8 mouse cellular contexts compared by ENCODE assay signal in genomic region chr12:21416506-21416905, GRCm38 (mm10). TPM values are rescaled to one million over a fixed set of nuclear protein-coding genes. Genes with fewer than 3 reads are reported as not detected.
DNase-seq lines count a peak whose midpoint lies in the region; ATAC-seq and TF ChIP-seq lines count a peak whose summit lies in the region.

No protein-coding gene starts in this region.

- peaks cover 11% of the 10 kb centered on the region for H3K9me3 ChIP-seq in forebrain, embryonic 16.5 days (ENCODE audit: control insufficient read depth, low read length)
- H3K9me3 ChIP-seq in limb, embryonic 12.5 days, result peaks cover 23% of the 10 kb centered on the region
- H3K9me3 ChIP-seq in neural tube, embryonic 11.5 days (ENCODE audit: control insufficient read depth, low read length), result peaks cover 3% of the 10 kb centered on the region; the same call in 1 of the 2 replicates

- peak overlapping the region; percentile 51 for H3K4me3 ChIP-seq in spleen, adult 2 months (ENCODE audit: extremely low read depth, insufficient read depth, insufficient read length)
- H3K4me3 ChIP-seq in forebrain, embryonic 16.5 days (replicated peaks; ENCODE audit: low read length), result peak overlapping the region; percentile 82
- H3K4me3 ChIP-seq in limb, embryonic 12.5 days (replicated peaks), result peak overlapping the region; percentile 87
- peak overlapping the region; percentile 92 for H3K4me3 ChIP-seq in neural tube, embryonic 11.5 days (ENCODE audit: low read depth, low read length)

- H3K27ac ChIP-seq in spleen, adult 2 months (ENCODE audit: insufficient read depth, low read length), result no peak overlapping the region
- peak overlapping the region; percentile 60; the same call in 1 of the 2 replicates for H3K27ac ChIP-seq in forebrain, embryonic 16.5 days (ENCODE audit: low read length)
- H3K27ac ChIP-seq in limb, embryonic 12.5 days, result no peak overlapping the region
- H3K27ac ChIP-seq in neural tube, embryonic 11.5 days (ENCODE audit: low read depth, low read length), result no peak overlapping the region

- no peaks in the 10 kb centered on the region for H3K27me3 ChIP-seq in spleen, adult 2 months (ENCODE audit: control insufficient read depth, insufficient read depth, low read length)
- no peaks in the 10 kb centered on the region for H3K27me3 ChIP-seq in forebrain, embryonic 16.5 days (replicated peaks; ENCODE audit: control insufficient read depth, insufficient read depth, low read length)
- no peaks in the 10 kb centered on the region for H3K27me3 ChIP-seq in limb, embryonic 12.5 days
- no peaks in the 10 kb centered on the region for H3K27me3 ChIP-seq in neural tube, embryonic 11.5 days (ENCODE audit: control insufficient read depth, insufficient read depth, low read length)

- H3K9ac ChIP-seq in forebrain, embryonic 16.5 days (replicated peaks; ENCODE audit: low read depth, low read length), result peak overlapping the region; percentile 98
- H3K9ac ChIP-seq in limb, embryonic 12.5 days (replicated peaks), result peak overlapping the region; percentile 77
- peak overlapping the region; percentile 99 for H3K9ac ChIP-seq in neural tube, embryonic 11.5 days (ENCODE audit: low read length)

- H3K4me2 ChIP-seq in forebrain, embryonic 16.5 days (ENCODE audit: low read length), result peak overlapping the region; percentile 89
- H3K4me2 ChIP-seq in limb, embryonic 12.5 days, result peak overlapping the region; percentile 67
- peak overlapping the region; percentile 80 for H3K4me2 ChIP-seq in neural tube, embryonic 11.5 days (ENCODE audit: low read depth)

- WGBS in spleen, adult 2 months, result 4% methylated on average over 15 of the region's 15 CpGs
- 0% methylated on average over 13 of the region's 15 CpGs for WGBS in forebrain, embryonic 16.5 days
- under 1% methylated on average over 14 of the region's 15 CpGs for WGBS in limb, embryonic 12.5 days
- 1% methylated on average over 13 of the region's 15 CpGs for WGBS in neural tube, embryonic 11.5 days

- TF ChIP-seq POLR2A in spleen, adult 2 months (IDR thresholded peaks at IDR 0.05; ENCODE audit: low read depth, low read length), result no peak

- no peak for TF ChIP-seq CTCF in spleen, adult 2 months (IDR thresholded peaks at IDR 0.05; ENCODE audit: extremely low read depth, insufficient read depth, insufficient read length, insufficient replicate concordance)

- peaks cover 8% of the 10 kb centered on the region for H3K36me3 ChIP-seq in spleen, adult 2 months (ENCODE audit: control insufficient read depth, insufficient read depth, low read length)
- peaks cover 29% of the 10 kb centered on the region for H3K36me3 ChIP-seq in forebrain, embryonic 16.5 days (ENCODE audit: control insufficient read depth, insufficient read depth)
- peaks cover 44% of the 10 kb centered on the region for H3K36me3 ChIP-seq in limb, embryonic 12.5 days
- peaks cover 24% of the 10 kb centered on the region for H3K36me3 ChIP-seq in neural tube, embryonic 11.5 days (ENCODE audit: control insufficient read depth, insufficient read depth, low read length)

- H3K4me1 ChIP-seq in spleen, adult 2 months (ENCODE audit: control insufficient read depth, insufficient read depth, insufficient read length), result peaks cover 2% of the 10 kb centered on the region; the same call in 1 of the 2 replicates
- H3K4me1 ChIP-seq in forebrain, embryonic 16.5 days (replicated peaks; ENCODE audit: control insufficient read depth, insufficient read depth, low read length), result peaks cover 14% of the 10 kb centered on the region
- H3K4me1 ChIP-seq in limb, embryonic 12.5 days (replicated peaks), result peaks cover 12% of the 10 kb centered on the region; the same call in 1 of the 2 replicates
- peaks cover 4% of the 10 kb centered on the region; the same call in 1 of the 2 replicates for H3K4me1 ChIP-seq in neural tube, embryonic 11.5 days (ENCODE audit: control insufficient read depth, insufficient read depth, low read length)

- ATAC-seq in forebrain, embryonic 16.5 days, result no peak
- ATAC-seq in limb, embryonic 12.5 days (ENCODE audit: insufficient number of reproducible peaks, insufficient read depth, low FRiP score, low TSS enrichment, low read depth), result no peak
- ATAC-seq in neural tube, embryonic 11.5 days (ENCODE audit: insufficient read depth, low FRiP score, low TSS enrichment), result no peak

- DNase-seq in adrenal gland, adult (ENCODE audit: inconsistent age in 2 of 2, low spot score in 1 of 2), result peak; percentile 49 to 74
- no peak for DNase-seq in adrenal gland, adult 8-10 months
- no peak for DNase-seq in spleen, adult 2 months (ENCODE audit: low read depth in 1 of 2, low spot score in 2 of 2)
- no peak for DNase-seq in spleen, postnatal 14 days (ENCODE audit: low spot score in 2 of 2)
- DNase-seq in neural tube, embryonic 11.5 days (ENCODE audit: low spot score), result peak; percentile 31
- DNase-seq in layer of hippocampus, postnatal 14 days (ENCODE audit: low spot score in 2 of 2), result no peak

RNA-seq across cellular contexts. Expression of gene Ywhaq, which starts 0.9 kb away (rescaled TPM):
- total RNA-seq in adrenal gland, adult 8-10 months (2022), result 100 to 1,000 TPM; 274 to 364 (median 289) TPM
- 38.6 and 40.9 TPM in 2 replicates for polyA plus RNA-seq in spleen, adult 2 months (2012; rRNA removed)
- polyA plus RNA-seq in forebrain, embryonic 16.5 days (2015; fragmentation: Nextera tagmentation; extraction: Ambion mirVana), result 1,089 and 1,150 TPM in 2 replicates
- 791 and 812 TPM in 2 replicates for polyA plus RNA-seq in limb, embryonic 12.5 days (2016; fragmentation: Nextera tagmentation; extraction: Ambion mirVana)
- polyA plus RNA-seq in neural tube, embryonic 11.5 days (2014; fragmentation: Nextera tagmentation; extraction: Ambion mirVana), result 1,105 and 1,167 TPM in 2 replicates
- total RNA-seq in layer of hippocampus, postnatal 14 days (2021), result 100 to 1,000 TPM; 556 to 594 TPM

RNA-seq across cellular contexts. Expression of gene Adam17, which starts 43.1 kb away (rescaled TPM):
- 10 to 100 TPM; 33.8 to 47.2 (median 38.1) TPM for total RNA-seq in adrenal gland, adult 8-10 months (2022)
- polyA plus RNA-seq in spleen, adult 2 months (2012; rRNA removed), result 20.3 and 22.2 TPM in 2 replicates
- 18.0 and 23.2 TPM in 2 replicates for polyA plus RNA-seq in forebrain, embryonic 16.5 days (2015; fragmentation: Nextera tagmentation; extraction: Ambion mirVana)
- 47.6 and 49.7 TPM in 2 replicates for polyA plus RNA-seq in limb, embryonic 12.5 days (2016; fragmentation: Nextera tagmentation; extraction: Ambion mirVana)
- polyA plus RNA-seq in neural tube, embryonic 11.5 days (2014; fragmentation: Nextera tagmentation; extraction: Ambion mirVana), result 37.0 TPM in 2 replicates
- 10 to 100 TPM; 22.8 to 26.3 TPM for total RNA-seq in layer of hippocampus, postnatal 14 days (2021)

Comparison
In these comparisons a context has a peak if more than half of its experiments do, and no peak if none do; other contexts are left out.
1. DNase-seq: peak in adrenal gland, adult (2 of 2) and neural tube, embryonic 11.5 days (single experiment); none in adrenal gland, adult 8-10 months (single experiment), spleen, adult 2 months (0 of 2), spleen, postnatal 14 days (0 of 2) and layer of hippocampus, postnatal 14 days (0 of 2).
2. RNA of gene Ywhaq, which starts 0.9 kb away (polyA plus RNA-seq): 1,105 to 1,167 TPM in neural tube, embryonic 11.5 days, 1,089 to 1,150 TPM in forebrain, embryonic 16.5 days and 791 to 812 TPM in limb, embryonic 12.5 days; 38.6 to 40.9 TPM in spleen, adult 2 months; every median in the first group is over 10 times any median in the second.
3. Peak in every context shown above with its lines, with median percentiles within 50 percentile points of each other: H3K4me3 ChIP-seq, H3K4me2 ChIP-seq and H3K9ac ChIP-seq.